Mouse (Mus musculus): ENCODE measurements around the gene Tex10. TPM values are rescaled to one million over a fixed set of nuclear protein-coding genes. Genes with fewer than 3 reads are reported as not detected.
"Not testable (repeated sequence)": the region's sequence is repeated elsewhere in the genome, so short reads cannot be mapped to it uniquely, and the experiment has no call there.

Tex10 gene
- total RNA-seq, 2 experiments from 2014 or later, result 7.6 to 8.2 TPM

DNA sequence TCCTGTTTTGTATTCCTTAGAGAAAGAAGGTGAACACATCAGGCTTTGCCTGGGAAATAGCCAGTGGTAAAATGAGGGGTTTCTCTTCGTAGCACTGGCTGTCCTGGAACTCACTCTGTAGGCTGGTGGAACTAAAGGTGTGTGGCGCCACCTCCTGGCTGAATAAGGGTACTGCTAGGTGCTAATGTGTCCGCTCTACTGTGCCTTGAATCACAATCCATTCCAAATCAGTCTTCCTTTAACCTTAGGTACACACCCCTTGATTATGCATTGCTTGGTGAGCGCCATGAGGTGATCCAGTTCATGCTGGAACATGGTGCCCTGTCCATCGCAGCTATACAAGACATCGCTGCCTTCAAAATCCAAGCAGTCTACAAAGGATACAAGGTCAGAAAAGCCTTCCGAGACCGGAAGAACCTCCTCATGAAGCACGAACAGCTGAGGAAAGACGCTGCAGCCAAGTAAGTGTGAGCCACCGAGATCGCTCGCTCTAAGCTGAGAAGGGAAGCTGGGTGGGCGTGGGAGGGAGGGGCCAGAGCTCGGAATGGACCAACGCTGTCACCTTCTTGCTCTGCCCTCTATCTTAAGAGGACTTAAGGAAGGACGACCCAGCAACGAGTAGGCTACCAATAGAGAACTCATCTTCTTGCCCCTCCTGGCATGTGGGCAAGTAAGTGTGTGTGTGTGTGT, 65.8 kb downstream of the Tex10 start:
- intact Hi-C loops (cut with DNase I), result no loop called here
- no peak for DNase-seq (ENCODE audit: low spot score)

DNA sequence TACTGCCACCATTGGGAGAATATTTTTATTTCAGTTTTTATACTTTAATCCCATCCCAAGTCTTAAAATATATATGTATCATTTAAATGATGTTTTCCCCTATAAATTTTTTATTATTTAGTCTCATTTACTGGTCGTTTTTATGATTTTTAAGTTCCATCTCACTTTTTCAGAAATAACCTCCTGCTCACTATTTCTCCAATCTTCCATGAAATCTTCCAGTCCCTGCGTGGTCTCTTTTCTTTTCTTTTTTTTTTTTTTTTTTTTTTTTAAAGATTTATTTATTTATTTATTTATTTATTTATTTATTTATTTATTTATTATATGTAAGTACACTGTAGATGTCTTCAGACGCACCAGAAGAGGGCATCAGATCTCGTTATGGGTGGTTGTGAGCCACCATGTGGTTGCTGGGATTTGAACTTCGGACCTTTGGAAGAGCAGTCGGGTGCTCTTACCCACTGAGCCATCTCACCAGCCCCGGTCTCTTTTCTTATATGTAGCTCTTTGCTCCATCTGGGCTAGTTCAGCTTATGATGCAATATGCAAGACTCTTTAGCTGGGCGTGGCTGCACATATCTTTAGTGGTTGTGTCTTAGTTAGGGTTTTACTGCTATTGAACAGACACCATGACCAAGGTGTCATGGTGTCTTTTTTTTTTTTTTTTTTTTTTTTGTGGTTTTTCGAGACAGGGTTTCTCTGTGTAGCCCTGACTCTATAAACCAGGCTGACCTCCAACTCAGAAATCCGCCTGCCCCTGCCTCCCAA, 67.4 kb downstream of the Tex10 start:
- intact Hi-C loops (cut with DNase I), result not testable (repeated sequence)

DNA sequence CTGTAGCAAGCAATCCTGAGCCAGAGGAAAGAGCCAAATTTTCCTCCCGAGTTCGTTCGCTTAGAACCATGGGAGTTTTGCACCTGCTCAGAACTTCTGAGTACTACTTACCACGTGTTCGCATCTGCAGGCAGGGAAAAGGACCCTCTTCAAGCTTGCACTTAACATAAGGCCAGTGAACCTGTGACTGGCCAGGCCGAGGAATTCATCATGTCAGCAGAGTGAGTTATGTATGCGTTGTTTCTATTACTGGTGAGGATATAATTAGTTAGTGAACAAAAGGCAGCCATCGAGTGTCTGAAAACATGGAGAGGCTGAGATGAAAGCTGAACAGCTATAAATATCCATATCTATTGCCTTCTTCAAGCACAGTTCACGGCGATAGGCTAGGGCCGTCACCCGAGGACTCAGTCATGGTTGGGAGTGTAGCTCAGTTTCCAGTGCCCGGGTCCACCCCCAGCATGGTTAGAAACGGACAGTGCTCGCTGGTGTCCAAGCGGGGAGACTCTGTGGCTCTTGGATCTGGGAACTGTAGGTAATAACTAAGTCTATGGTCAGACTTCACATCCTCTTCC, 70.1 kb downstream of the Tex10 start:
- no peak for DNase-seq (ENCODE audit: low spot score)
- intact Hi-C loops (cut with DNase I), result no loop called here

More for the DNA sequence above, 67.4 kb downstream of the Tex10 start:
- not testable (repeated sequence) for DNase-seq (ENCODE audit: low spot score)

DNA sequence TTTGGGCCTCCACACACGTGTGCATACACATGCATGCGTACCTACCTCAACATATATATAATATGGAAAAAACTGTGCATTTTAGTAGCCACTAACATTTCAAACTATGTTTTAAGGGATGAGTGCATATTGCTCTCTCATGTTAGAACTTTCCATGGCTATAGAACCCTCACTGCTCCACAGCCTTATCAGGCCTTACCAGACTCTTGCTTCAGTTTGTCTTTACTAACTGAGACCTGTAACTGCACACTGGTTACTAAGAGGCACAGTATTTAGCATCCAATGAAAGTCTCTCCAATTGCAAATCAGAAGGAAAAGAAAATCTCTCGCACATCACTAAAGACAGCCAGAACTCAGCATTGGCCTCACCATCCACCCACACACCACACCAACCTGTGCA, 76.3 kb downstream of the Tex10 start:
- intact Hi-C loops (cut with DNase I), result no loop called here
- no peak for DNase-seq (ENCODE audit: low spot score)

DNA sequence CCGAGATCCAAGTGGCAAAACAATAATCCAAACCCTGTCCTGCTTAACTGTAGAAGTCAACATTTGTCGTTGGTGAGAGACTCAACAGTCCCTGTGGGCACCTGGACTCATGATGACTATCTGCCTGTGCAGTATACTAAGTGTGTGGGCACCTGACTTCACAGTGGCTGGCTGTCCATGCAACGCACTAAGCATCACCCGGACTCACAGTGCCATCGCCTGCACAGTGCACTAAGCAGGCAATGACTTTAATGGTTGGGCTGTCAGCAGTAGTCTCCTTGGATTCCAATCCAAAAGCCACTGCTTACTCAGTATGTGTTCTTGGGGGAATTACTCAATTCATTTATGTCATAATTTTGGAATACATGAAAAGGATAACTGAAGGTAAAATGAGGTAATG, 90.8 kb downstream of the Tex10 start:
- no peak for DNase-seq (ENCODE audit: low spot score)
- intact Hi-C loops (cut with DNase I), result loop anchor here (5.0 to 10.0 kb wide), 3 partner anchors 348 to 948 kb away; no protein-coding TSS in a partner anchor

DNA sequence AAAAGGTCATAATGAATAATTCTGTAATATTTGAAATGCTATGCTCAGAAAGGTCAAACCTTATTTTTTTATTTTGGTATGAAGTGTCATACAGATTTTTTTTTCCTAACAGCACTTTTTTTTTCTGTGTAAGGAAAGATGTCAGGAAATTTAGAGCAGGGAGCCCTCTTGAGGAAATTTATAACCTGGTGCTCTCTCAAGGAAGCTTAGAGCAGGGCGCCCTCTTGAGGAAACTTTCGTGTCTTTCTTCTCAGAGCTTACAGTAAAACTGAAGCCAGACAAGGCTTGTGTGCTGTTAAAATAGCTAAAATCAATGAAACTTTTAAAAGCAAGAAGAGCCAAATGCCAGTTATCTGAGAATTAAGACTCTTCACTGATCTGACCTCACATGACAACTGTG, 92.3 kb downstream of the Tex10 start:
- intact Hi-C loops (cut with DNase I), result loop anchor here (1.0 to 10.0 kb wide), 4 partner anchors 156 to 946 kb away; no protein-coding TSS in a partner anchor
- peak; percentile 4 for DNase-seq (ENCODE audit: low spot score)

Other genes starting within 250 kb of the Tex10 start
- gene Erp44, start 193.9 kb downstream of the Tex10 start, total RNA-seq (2021), result 10 to 100 TPM; 32.7 to 33.8 TPM
- gene Invs, start 193.7 kb downstream of the Tex10 start, total RNA-seq (2021), result 1 to 10 TPM; 3.3 to 3.9 TPM
- gene Msantd3, start 66.5 kb upstream of the Tex10 start, total RNA-seq (2021), result 10 to 100 TPM; 21.4 to 21.5 TPM
- 10 to 100 TPM; 11.6 to 12.0 TPM for gene Tmeff1, start 111.7 kb upstream of the Tex10 start, total RNA-seq (2021)
- gene Cavin4, start 190.1 kb upstream of the Tex10 start, total RNA-seq (2021), result 100 to 1,000 TPM; 105 to 112 TPM